Mouse (Mus musculus) neural tube, embryonic 13.5 days (tissue): Measurements from ENCODE around the gene Gm20538. TPM values are rescaled to one million over a fixed set of nuclear protein-coding genes. Genes with fewer than 3 reads are reported as not detected.

Experiments
- ATAC-seq: fragments of 200-750 bp; cut with Nextera tagmentation; 2 replicates; pipeline ENCODE4 v1.8.0; 2017; ENCODE audit warnings: low read depth, mild to moderate bottlenecking, moderate TSS enrichment, moderate library complexity
- H3K27ac ChIP-seq: fragments of 300-500 bp; sonication (generic); replicated peaks from 2 replicates; pipeline ENCODE4 v1.5.1; 2015; ENCODE audit warnings: moderate library complexity, mild to moderate bottlenecking, inconsistent platforms
- H3K27me3 ChIP-seq: fragments of 300-500 bp; sonication (generic); 2 replicates; pipeline ENCODE4 v1.6.1; 2015; ENCODE audit warnings: mild to moderate bottlenecking, inconsistent platforms
- H3K36me3 ChIP-seq: fragments of 300-500 bp; sonication (generic); 2 replicates; pipeline ENCODE4 v1.6.1; 2015; ENCODE audit warnings: mild to moderate bottlenecking, inconsistent platforms
- H3K4me1 ChIP-seq: fragments of 300-500 bp; sonication (generic); replicated peaks from 2 replicates; pipeline ENCODE4 v1.6.1; 2015; ENCODE audit warnings: inconsistent platforms
- H3K4me2 ChIP-seq: fragments of 300-500 bp; sonication (generic); 2 replicates; pipeline ENCODE4 v1.6.1; 2015; ENCODE audit warnings: inconsistent platforms, mild to moderate bottlenecking, moderate library complexity
- H3K4me3 ChIP-seq: fragments of 300-500 bp; sonication (generic); 2 replicates; pipeline ENCODE4 v1.5.1; 2015; ENCODE audit warnings: mild to moderate bottlenecking, inconsistent platforms
- H3K9ac ChIP-seq: fragments of 300-500 bp; sonication (generic); 2 replicates; pipeline ENCODE4 v1.6.1; 2015; ENCODE audit warnings: moderate library complexity, mild to moderate bottlenecking, inconsistent platforms
- H3K9me3 ChIP-seq: fragments of 300-500 bp; sonication (generic); 2 replicates; pipeline ENCODE4 v1.6.1; 2016; ENCODE audit warnings: inconsistent platforms
- WGBS: fragments of 180-500 bp; shearing (Covaris S2); methylation state at CpG from one replicate; pipeline ENCODE4 v1.1.7; 2015; 5-methylcytosine and 5-hydroxymethylcytosine counted together
- polyA plus RNA-seq: library from polyadenylated mRNA; unstranded; fragments of >200 nt; fragmentation: Nextera tagmentation; extraction: Ambion mirVana; gene quantifications from 2 replicates; pipeline ENCODE4 v1.2.1, GENCODE M21; 2015

Gm20538 gene
- polyA plus RNA-seq, 1 experiment from 2014 or later, result not detected

- H3K27ac ChIP-seq, result no peak overlapping the region
- no peak overlapping the region for H3K4me2 ChIP-seq
- ATAC-seq, result no peak
- H3K36me3 ChIP-seq, result no peaks in the 10 kb centered on the region
- H3K4me1 ChIP-seq, result peaks cover 3% of the 10 kb centered on the region; the same call in 1 of the 2 replicates
- no peak overlapping the region for H3K9ac ChIP-seq
- peaks cover 37% of the 10 kb centered on the region for H3K27me3 ChIP-seq
- no peaks in the 10 kb centered on the region for H3K9me3 ChIP-seq
- WGBS, result 80% methylated on average over 4 of the region's 4 CpGs
- H3K4me3 ChIP-seq, result no peak overlapping the region
Observed at GRCm38 (mm10) chr19:44502741-44503140, 49.9 kb downstream of the Gm20538 start.

GRCm38 (mm10) chr19:44501925-44502324, 50.7 kb downstream of the Gm20538 start:
- whole genome bisulfite sequencing, result 91% methylated on average over 6 of the region's 6 CpGs
- H3K9ac ChIP-seq, result no peak overlapping the region
- no peaks in the 10 kb centered on the region for H3K36me3 ChIP-seq
- no peak overlapping the region for H3K27ac ChIP-seq
- H3K9me3 ChIP-seq, result no peaks in the 10 kb centered on the region
- ATAC-seq, result no peak
- no peak overlapping the region for H3K4me2 ChIP-seq
- peaks cover 3% of the 10 kb centered on the region; the same call in 1 of the 2 replicates for H3K4me1 ChIP-seq
- H3K27me3 ChIP-seq, result peaks cover 42% of the 10 kb centered on the region
- H3K4me3 ChIP-seq, result no peak overlapping the region

- Histone ChIP-seq H3K4me2 (no peak overlapping the region), H3K27ac (no peak overlapping the region), H3K4me3 (no peak overlapping the region), H3K36me3 (no peaks in the 10 kb centered on the region), H3K9me3 (no peaks in the 10 kb centered on the region), H3K9ac (no peak overlapping the region), H3K27me3 (peaks cover 48% of the 10 kb centered on the region), H3K4me1 (peaks cover 3% of the 10 kb centered on the region; the same call in 1 of the 2 replicates)
- WGBS, result 39% methylated on average over 5 of the region's 5 CpGs
- ATAC-seq, result no peak
Observed at GRCm38 (mm10) chr19:44500240-44500639, 52.4 kb downstream of the Gm20538 start.

DNA sequence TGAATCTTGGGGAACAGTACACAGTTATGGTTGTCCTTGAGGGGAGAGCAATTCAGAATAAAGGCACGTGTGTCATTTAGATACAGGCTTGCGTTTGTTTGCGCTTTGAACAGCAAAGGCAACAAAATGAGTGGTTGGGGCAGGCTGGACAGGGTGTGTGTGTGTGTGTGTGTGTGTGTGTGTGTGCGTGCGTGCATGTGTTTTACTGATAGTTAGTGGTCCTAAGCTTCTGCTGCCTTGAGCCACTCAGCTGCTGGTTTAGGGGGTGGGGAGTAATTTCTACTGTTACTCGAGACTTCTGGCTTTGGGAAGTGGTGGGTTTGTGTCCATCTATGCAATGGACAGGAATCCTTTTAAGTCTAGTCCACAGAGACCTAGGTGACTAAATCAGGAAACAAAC, 53.7 kb downstream of the Gm20538 start:
- H3K9me3 ChIP-seq, result no peaks in the 10 kb centered on the region
- 59% methylated on average over 6 of the region's 6 CpGs for WGBS
- no peak overlapping the region for H3K9ac ChIP-seq
- no peak overlapping the region for H3K27ac ChIP-seq
- no peak for ATAC-seq
- peaks cover 58% of the 10 kb centered on the region for H3K27me3 ChIP-seq
- peaks cover 3% of the 10 kb centered on the region; the same call in 1 of the 2 replicates for H3K4me1 ChIP-seq
- H3K36me3 ChIP-seq, result no peaks in the 10 kb centered on the region
- H3K4me2 ChIP-seq, result no peak overlapping the region
- no peak overlapping the region for H3K4me3 ChIP-seq

DNA sequence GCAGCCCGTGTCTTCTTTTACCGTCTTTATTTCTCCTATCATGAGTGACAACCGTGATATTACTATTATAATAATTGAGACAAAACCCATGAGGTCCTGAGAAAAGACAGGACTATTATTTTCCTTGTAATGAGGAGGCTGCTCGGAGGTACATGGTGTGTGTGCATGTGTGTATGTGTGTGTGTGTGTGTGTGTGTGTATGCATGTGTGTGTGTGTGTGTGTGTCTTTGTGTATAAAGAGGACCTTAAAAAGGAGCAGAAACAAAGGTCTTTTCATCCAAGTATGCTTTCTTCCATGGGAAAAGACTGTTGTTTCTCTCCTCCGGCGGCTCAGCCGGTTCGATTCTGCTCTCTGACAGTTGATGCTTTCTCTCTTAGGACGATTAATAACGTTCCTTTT, 55.7 kb downstream of the Gm20538 start:
- H3K27ac ChIP-seq, result no peak overlapping the region
- no peaks in the 10 kb centered on the region for H3K9me3 ChIP-seq
- H3K4me2 ChIP-seq, result no peak overlapping the region
- no peak for ATAC-seq
- H3K36me3 ChIP-seq, result no peaks in the 10 kb centered on the region
- 33% methylated on average over 10 of the region's 10 CpGs for WGBS
- H3K4me1 ChIP-seq, result peaks cover 3% of the 10 kb centered on the region; the same call in 1 of the 2 replicates
- H3K4me3 ChIP-seq, result no peak overlapping the region
- H3K9ac ChIP-seq, result no peak overlapping the region
- peaks cover 69% of the 10 kb centered on the region for H3K27me3 ChIP-seq

GRCm38 (mm10) chr19:44496511-44496910, 56.1 kb downstream of the Gm20538 start:
- H3K9me3 ChIP-seq, result no peaks in the 10 kb centered on the region
- no peak overlapping the region for H3K4me3 ChIP-seq
- H3K36me3 ChIP-seq, result no peaks in the 10 kb centered on the region
- H3K27me3 ChIP-seq, result peaks cover 69% of the 10 kb centered on the region
- no peak overlapping the region for H3K27ac ChIP-seq
- peaks cover 3% of the 10 kb centered on the region; the same call in 1 of the 2 replicates for H3K4me1 ChIP-seq
- WGBS, result 58% methylated on average over 8 of the region's 8 CpGs
- H3K4me2 ChIP-seq, result no peak overlapping the region
- no peak for ATAC-seq
- H3K9ac ChIP-seq, result no peak overlapping the region

Other genes starting within 250 kb of the Gm20538 start
- gene Scd4, start 219.7 kb downstream of the Gm20538 start, polyA plus RNA-seq, result 0.06 TPM in 1 of 2 replicates, not detected in the other
- 5.2 and 5.8 TPM in 2 replicates for gene Scd1, start 145.0 kb downstream of the Gm20538 start, polyA plus RNA-seq
- gene Wnt8b, start 59.4 kb downstream of the Gm20538 start, polyA plus RNA-seq, result 0.54 and 0.89 TPM in 2 replicates
- 0.13 and 0.43 TPM in 2 replicates for gene Sec31b, start 7.0 kb downstream of the Gm20538 start, polyA plus RNA-seq
- gene Ndufb8, start 2.6 kb upstream of the Gm20538 start, polyA plus RNA-seq, result 654 and 741 TPM in 2 replicates
- gene Hif1an, start 10.0 kb upstream of the Gm20538 start, polyA plus RNA-seq, result 24.5 and 26.0 TPM in 2 replicates
- gene Pax2, start 203.2 kb upstream of the Gm20538 start, polyA plus RNA-seq, result 25.2 and 28.2 TPM in 2 replicates